Mouse (Mus musculus): Measurements from ENCODE around the gene 2210016F16Rik. TPM values are rescaled to one million over a fixed set of nuclear protein-coding genes. Genes with fewer than 3 reads are reported as not detected.

2210016F16Rik gene
- polyA plus RNA-seq, 1 experiment from 2014 or later = 29.1 TPM

DNA sequence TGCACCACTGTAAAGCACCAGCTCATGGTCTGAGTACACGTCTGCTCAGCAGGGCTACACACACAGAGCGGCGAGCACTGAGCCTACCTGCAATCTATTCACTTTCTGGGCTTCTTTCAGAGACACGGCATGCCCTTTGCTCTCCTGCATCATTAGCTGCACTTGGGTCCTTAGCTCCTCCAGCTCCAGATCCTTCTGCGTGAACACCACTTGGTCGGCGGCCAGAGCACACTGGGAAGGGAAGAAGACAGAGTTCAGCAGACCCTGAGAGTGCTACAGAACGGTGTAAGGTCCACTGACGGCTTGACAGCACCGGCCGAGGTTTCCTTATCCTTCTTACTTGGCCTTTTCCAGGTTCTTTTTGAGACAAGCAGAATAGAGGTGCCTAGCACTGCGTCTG, 47.6 kb downstream of the 2210016F16Rik start:
- ATAC-seq (ENCODE audit: low read depth) (no peak), DNase-seq (ENCODE audit: low spot score) (no peak)
- no peaks in the 10 kb centered on the region for H3K9me3 ChIP-seq (ENCODE audit: control insufficient read depth, low read length)
- no peaks in the 10 kb centered on the region for H3K4me1 ChIP-seq (ENCODE audit: control insufficient read depth, insufficient read depth, low read length)
- no peak overlapping the region for H3K9ac ChIP-seq (ENCODE audit: low read depth, low read length)
- 79% methylated on average over 12 of the region's 12 CpGs for WGBS
- no peak overlapping the region for H3K4me2 ChIP-seq (ENCODE audit: low read depth, low read length)
- no peaks in the 10 kb centered on the region for H3K27me3 ChIP-seq (replicated peaks; ENCODE audit: control insufficient read depth, insufficient read depth, low read length)
- no peaks in the 10 kb centered on the region for H3K36me3 ChIP-seq (ENCODE audit: control insufficient read depth, insufficient read depth, low read length)
- no peak overlapping the region for H3K4me3 ChIP-seq (ENCODE audit: low read depth, low read length)
- no peak overlapping the region for H3K27ac ChIP-seq (replicated peaks; ENCODE audit: low read depth, low read length)

DNA sequence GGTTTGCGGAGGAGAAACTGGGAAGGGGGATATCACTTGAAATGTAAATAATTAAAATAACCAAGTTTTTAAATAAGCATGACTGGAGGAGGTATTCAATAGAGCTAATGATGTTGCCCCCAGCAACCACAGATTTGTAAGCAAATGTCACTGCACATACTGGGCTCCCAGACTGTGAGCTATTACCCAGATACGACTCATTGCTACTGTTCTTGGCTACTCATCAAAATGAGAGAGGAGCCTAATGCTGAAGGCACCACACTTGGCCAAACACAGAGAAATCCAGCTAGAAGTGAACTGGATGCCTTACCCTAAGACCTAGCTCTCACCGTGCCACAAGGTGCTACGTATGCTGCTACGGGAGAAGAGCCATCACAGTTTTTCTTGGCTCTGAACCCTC, 50.9 kb downstream of the 2210016F16Rik start:
- no peaks in the 10 kb centered on the region for H3K9me3 ChIP-seq (ENCODE audit: control insufficient read depth, low read length)
- no peaks in the 10 kb centered on the region for H3K27me3 ChIP-seq (replicated peaks; ENCODE audit: control insufficient read depth, insufficient read depth, low read length)
- no peak overlapping the region for H3K4me3 ChIP-seq (ENCODE audit: low read depth, low read length)
- WGBS = 96% methylated on average over 5 of the region's 5 CpGs
- no peak overlapping the region for H3K9ac ChIP-seq (ENCODE audit: low read depth, low read length)
- ATAC-seq (ENCODE audit: low read depth) (no peak), DNase-seq (ENCODE audit: low spot score) (no peak)
- H3K4me1 ChIP-seq (ENCODE audit: control insufficient read depth, insufficient read depth, low read length) = no peaks in the 10 kb centered on the region
- H3K36me3 ChIP-seq (ENCODE audit: control insufficient read depth, insufficient read depth, low read length) = no peaks in the 10 kb centered on the region
- no peak overlapping the region for H3K27ac ChIP-seq (replicated peaks; ENCODE audit: low read depth, low read length)
- H3K4me2 ChIP-seq (ENCODE audit: low read depth, low read length) = no peak overlapping the region

MicroRNAs within 50 kb of the gene (microRNA counts, 519-probe panel; counts per million panel counts)
- microRNA mmu-miR-7a = 2,434 counts per million, percentile 46 among the panel's probes with 10 or more counts

Small RNA genes within 50 kb of the gene (microRNA-seq; reads per million reads assigned to microRNA genes)
- gene Mir7-1 (ENCODE audit: borderline number of aligned reads) = 71.3 reads per million, percentile 49 among the genes with 10 or more reads in this experiment

Other genes starting within 250 kb of the 2210016F16Rik start
- 29.8 and 31.3 TPM in 2 replicates for gene Idnk, start 227.6 kb downstream of the 2210016F16Rik start, polyA plus RNA-seq (2014; fragmentation: Nextera tagmentation; extraction: Ambion mirVana)
- gene Ubqln1, start 169.6 kb downstream of the 2210016F16Rik start, polyA plus RNA-seq (2014; fragmentation: Nextera tagmentation; extraction: Ambion mirVana) = 89.4 and 91.9 TPM in 2 replicates
- gene Gkap1, start 109.5 kb downstream of the 2210016F16Rik start, polyA plus RNA-seq (2014; fragmentation: Nextera tagmentation; extraction: Ambion mirVana) = 26.3 and 28.6 TPM in 2 replicates
- gene Kif27, start 26.1 kb downstream of the 2210016F16Rik start, polyA plus RNA-seq (2014; fragmentation: Nextera tagmentation; extraction: Ambion mirVana) = 0.98 and 1.7 TPM in 2 replicates
- 22.6 and 23.5 TPM in 2 replicates for gene Rmi1, start 17.0 kb upstream of the 2210016F16Rik start, polyA plus RNA-seq (2014; fragmentation: Nextera tagmentation; extraction: Ambion mirVana)
- gene Hnrnpk, start 18.1 kb upstream of the 2210016F16Rik start, polyA plus RNA-seq (2014; fragmentation: Nextera tagmentation; extraction: Ambion mirVana) = 1,259 and 1,407 TPM in 2 replicates
- 0.04 and 0.14 TPM in 2 replicates for gene Slc28a3, start 225.7 kb upstream of the 2210016F16Rik start, polyA plus RNA-seq (2014; fragmentation: Nextera tagmentation; extraction: Ambion mirVana)